Comparison of ENCODE assay signal across 18 mouse cellular contexts in the genomic region with DNA sequence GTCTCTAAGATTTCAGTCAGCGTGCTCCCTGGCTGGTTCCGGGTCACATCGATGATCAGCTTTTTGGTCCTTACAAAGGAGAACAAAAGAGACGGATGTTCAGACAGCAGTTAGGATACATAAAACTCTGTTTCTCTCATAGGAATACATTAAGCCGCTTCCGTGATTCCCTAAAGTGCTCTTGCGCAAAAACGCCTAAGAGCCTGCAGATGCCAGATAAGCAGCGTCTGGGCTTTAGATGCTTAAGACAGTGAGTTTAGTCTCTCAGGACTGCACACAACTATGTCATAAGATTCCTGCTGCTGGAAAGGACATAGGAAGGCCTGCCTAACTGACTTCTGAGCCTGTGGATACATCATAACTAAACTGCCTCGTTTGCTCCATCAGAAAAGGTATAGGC. TPM values are rescaled to one million over a fixed set of nuclear protein-coding genes. Genes with fewer than 3 reads are reported as not detected.
DNase-seq lines count a peak whose midpoint lies in the region; ATAC-seq lines count a peak whose summit lies in the region.
"Had no signal": no experiment of that assay in that cellular context is flagged by ENCODE, and none has a peak within 500 bp of the region (broad histone marks: within the 10 kb centered on the region; RNA-seq: fewer than 3 reads in every experiment).

No protein-coding gene starts in this region.

- H3K4me2 ChIP-seq in hindbrain, embryonic 16.5 days (ENCODE audit: low read length), result no peak overlapping the region
- no peak overlapping the region for H3K4me2 ChIP-seq in lung, embryonic 15.5 days
- H3K4me2 ChIP-seq: embryonic facial prominence, embryonic 13.5 days; hindbrain, embryonic 12.5 days; intestine, embryonic 15.5 days had no signal

- H3K27ac ChIP-seq in heart, embryonic 10.5 days, result peak overlapping the region; percentile 90
- peak overlapping the region; percentile 62; the same call in 1 of the 2 replicates for H3K27ac ChIP-seq in hindbrain, embryonic 10.5 days
- no peak overlapping the region for H3K27ac ChIP-seq in hindbrain, embryonic 16.5 days (ENCODE audit: low read depth, low read length)
- peak overlapping the region; percentile 77; the same call in 1 of the 2 replicates for H3K27ac ChIP-seq in lung, embryonic 15.5 days
- peak overlapping the region; percentile 26; the same call in 1 of the 2 replicates for H3K27ac ChIP-seq in embryonic facial prominence, embryonic 10.5 days (replicated peaks)
- H3K27ac ChIP-seq: hindbrain, embryonic 12.5 days; intestine, embryonic 15.5 days had no signal

- H3K4me3 ChIP-seq in heart, embryonic 10.5 days, result no peak overlapping the region
- no peak overlapping the region for H3K4me3 ChIP-seq in hindbrain, embryonic 10.5 days
- H3K4me3 ChIP-seq in hindbrain, embryonic 16.5 days (ENCODE audit: low read length), result no peak overlapping the region
- no peak overlapping the region for H3K4me3 ChIP-seq in lung, embryonic 15.5 days
- no peak overlapping the region for H3K4me3 ChIP-seq in embryonic facial prominence, embryonic 10.5 days
- H3K4me3 ChIP-seq: embryonic facial prominence, embryonic 13.5 days; hindbrain, embryonic 12.5 days; intestine, embryonic 15.5 days had no signal

- H3K9me3 ChIP-seq in heart, embryonic 10.5 days, result no peaks in the 10 kb centered on the region
- H3K9me3 ChIP-seq in hindbrain, embryonic 10.5 days, result no peaks in the 10 kb centered on the region
- no peaks in the 10 kb centered on the region for H3K9me3 ChIP-seq in hindbrain, embryonic 16.5 days (ENCODE audit: control insufficient read depth, low read length)
- H3K9me3 ChIP-seq in lung, embryonic 15.5 days, result no peaks in the 10 kb centered on the region
- H3K9me3 ChIP-seq in embryonic facial prominence, embryonic 10.5 days, result no peaks in the 10 kb centered on the region
- H3K9me3 ChIP-seq: embryonic facial prominence, embryonic 13.5 days; G1E; hindbrain, embryonic 12.5 days; intestine, embryonic 15.5 days had no signal

- H3K4me1 ChIP-seq in heart, embryonic 10.5 days, result peaks cover 52% of the 10 kb centered on the region
- peaks cover 20% of the 10 kb centered on the region for H3K4me1 ChIP-seq in hindbrain, embryonic 10.5 days (replicated peaks)
- peaks cover 9% of the 10 kb centered on the region for H3K4me1 ChIP-seq in hindbrain, embryonic 16.5 days (ENCODE audit: control insufficient read depth, insufficient read depth, low read depth, low read length)
- peaks cover 55% of the 10 kb centered on the region for H3K4me1 ChIP-seq in lung, embryonic 15.5 days
- H3K4me1 ChIP-seq in embryonic facial prominence, embryonic 10.5 days, result peaks cover 31% of the 10 kb centered on the region

- DNase-seq in heart, embryonic 10.5 days (ENCODE audit: low spot score), result no peak
- DNase-seq in heart, adult 9 months (ENCODE audit: low spot score in 2 of 2), result no peak
- no peak for DNase-seq in hindbrain, embryonic 10.5 days (ENCODE audit: low spot score)
- DNase-seq in lung, postnatal 14 days, result no peak
- DNase-seq in embryonic facial prominence, embryonic 10.5 days (ENCODE audit: low spot score), result no peak
- no peak for DNase-seq in left cerebral cortex, postnatal 4 days
- DNase-seq: adrenal gland, postnatal 14 days; cerebellum, adult 9-11 months; kidney, adult 9 months; right cerebral cortex, adult 18-20 months; thymus, postnatal 25 days had no signal

- H3K27me3 ChIP-seq in heart, embryonic 10.5 days (ENCODE audit: insufficient read depth, poor library complexity, severe bottlenecking), result no peaks in the 10 kb centered on the region
- no peaks in the 10 kb centered on the region for H3K27me3 ChIP-seq in hindbrain, embryonic 10.5 days (ENCODE audit: insufficient read depth, poor library complexity, severe bottlenecking)
- H3K27me3 ChIP-seq in hindbrain, embryonic 16.5 days (replicated peaks; ENCODE audit: control insufficient read depth, insufficient read depth, low read length), result no peaks in the 10 kb centered on the region
- H3K27me3 ChIP-seq in lung, embryonic 15.5 days, result no peaks in the 10 kb centered on the region
- H3K27me3 ChIP-seq in embryonic facial prominence, embryonic 10.5 days (replicated peaks; ENCODE audit: low read depth, poor library complexity, severe bottlenecking), result no peaks in the 10 kb centered on the region
- H3K27me3 ChIP-seq: embryonic facial prominence, embryonic 13.5 days; hindbrain, embryonic 12.5 days; intestine, embryonic 15.5 days had no signal

- H3K9ac ChIP-seq in hindbrain, embryonic 16.5 days (ENCODE audit: low read depth, low read length), result no peak overlapping the region
- H3K9ac ChIP-seq in lung, embryonic 15.5 days, result no peak overlapping the region
- H3K9ac ChIP-seq: embryonic facial prominence, embryonic 13.5 days; hindbrain, embryonic 12.5 days; intestine, embryonic 15.5 days had no signal

- no peak for ATAC-seq in hindbrain, embryonic 16.5 days
- ATAC-seq in lung, embryonic 15.5 days (ENCODE audit: borderline replicate concordance, extremely low read depth, low FRiP score, low TSS enrichment), result no peak
- ATAC-seq: intestine, embryonic 15.5 days had no signal

- 66% methylated on average over 10 of the region's 10 CpGs for WGBS in heart, embryonic 10.5 days
- 89% methylated on average over 10 of the region's 10 CpGs for WGBS in hindbrain, embryonic 10.5 days
- WGBS in hindbrain, embryonic 16.5 days, result 83% methylated on average over 10 of the region's 10 CpGs
- WGBS in lung, embryonic 15.5 days, result 69% methylated on average over 10 of the region's 10 CpGs
- WGBS in embryonic facial prominence, embryonic 10.5 days, result 82% methylated on average over 10 of the region's 10 CpGs

- H3K36me3 ChIP-seq in heart, embryonic 10.5 days, result no peaks in the 10 kb centered on the region
- peaks cover 24% of the 10 kb centered on the region; the same call in 1 of the 2 replicates for H3K36me3 ChIP-seq in hindbrain, embryonic 10.5 days
- no peaks in the 10 kb centered on the region for H3K36me3 ChIP-seq in hindbrain, embryonic 16.5 days (ENCODE audit: control insufficient read depth, insufficient read depth, low read length)
- H3K36me3 ChIP-seq in lung, embryonic 15.5 days, result no peaks in the 10 kb centered on the region
- H3K36me3 ChIP-seq in embryonic facial prominence, embryonic 10.5 days (replicated peaks), result peaks cover 16% of the 10 kb centered on the region; the same call in 1 of the 2 replicates
- H3K36me3 ChIP-seq: intestine, embryonic 15.5 days had no signal

- intact Hi-C loops in left cerebral cortex, postnatal 4 days (cut with DNase I), result no loop called here

RNA-seq across cellular contexts. Expression of gene F2r, which starts 19.4 kb away (rescaled TPM):
- 159 and 166 TPM in 2 replicates for polyA plus RNA-seq in heart, embryonic 10.5 days (2016; fragmentation: Nextera tagmentation; extraction: Ambion mirVana)
- polyA plus RNA-seq in hindbrain, embryonic 10.5 days (2016; fragmentation: Nextera tagmentation; extraction: Ambion mirVana), result 93.4 and 117 TPM in 2 replicates
- 55.8 and 59.4 TPM in 2 replicates for polyA plus RNA-seq in hindbrain, embryonic 16.5 days (2015; fragmentation: Nextera tagmentation; extraction: Ambion mirVana)
- polyA plus RNA-seq in lung, embryonic 15.5 days (2015; fragmentation: Nextera tagmentation; extraction: Ambion mirVana), result 106 and 114 TPM in 2 replicates
- 120 and 127 TPM in 2 replicates for polyA plus RNA-seq in embryonic facial prominence, embryonic 10.5 days (2016; fragmentation: Nextera tagmentation; extraction: Ambion mirVana)
- total RNA-seq in left cerebral cortex, postnatal 4 days (2021), result 10 to 100 TPM; 21.2 to 22.8 TPM
- total RNA-seq: G1E had no signal

RNA-seq across cellular contexts. Expression of gene F2rl2, which starts 58.9 kb away (rescaled TPM):
- polyA plus RNA-seq in heart, embryonic 10.5 days (2016; fragmentation: Nextera tagmentation; extraction: Ambion mirVana), result 2.6 and 4.8 TPM in 2 replicates
- 1.7 and 1.8 TPM in 2 replicates for polyA plus RNA-seq in hindbrain, embryonic 10.5 days (2016; fragmentation: Nextera tagmentation; extraction: Ambion mirVana)
- 0.89 TPM in 2 replicates for polyA plus RNA-seq in hindbrain, embryonic 16.5 days (2015; fragmentation: Nextera tagmentation; extraction: Ambion mirVana)
- 0.87 and 0.94 TPM in 2 replicates for polyA plus RNA-seq in lung, embryonic 15.5 days (2015; fragmentation: Nextera tagmentation; extraction: Ambion mirVana)
- 1.7 and 2.0 TPM in 2 replicates for polyA plus RNA-seq in embryonic facial prominence, embryonic 10.5 days (2016; fragmentation: Nextera tagmentation; extraction: Ambion mirVana)
- under 1 TPM; 0.54 to 0.72 TPM for total RNA-seq in left cerebral cortex, postnatal 4 days (2021)
- total RNA-seq: gastrocnemius, adult 18-20 months had no signal
- polyA plus RNA-seq: G1E had no signal
